Mouse (Mus musculus) kidney, adult 2 months (tissue): Measurements from ENCODE around the gene Swap70. TPM values are rescaled to one million over a fixed set of nuclear protein-coding genes. Genes with fewer than 3 reads are reported as not detected.

Experiments
- DNase-seq: peaks from one replicate; pipeline ENCODE4 v3.0.0; 2021
- H3K27ac ChIP-seq: fragments of 200-500 bp; 2 replicates; pipeline ENCODE4 v1.5.1; 2012; ENCODE audit warnings: low read depth, low read length, control low read depth, inconsistent platforms; ENCODE audit not compliant: insufficient read depth
- H3K27me3 ChIP-seq: fragments of 200-500 bp; replicated peaks from 2 replicates; pipeline ENCODE4 v1.6.1; 2012; ENCODE audit warnings: mild to moderate bottlenecking, moderate library complexity, low read length, inconsistent platforms; ENCODE audit not compliant: control insufficient read depth, insufficient read depth
- H3K36me3 ChIP-seq: fragments of 200-500 bp; 2 replicates; pipeline ENCODE4 v1.6.1; 2012; ENCODE audit warnings: mild to moderate bottlenecking, moderate library complexity, low read length, inconsistent platforms; ENCODE audit not compliant: control insufficient read depth, insufficient read depth
- H3K4me1 ChIP-seq: fragments of 200-500 bp; 2 replicates; pipeline ENCODE4 v1.6.1; 2011; ENCODE audit warnings: low read length; ENCODE audit not compliant: control insufficient read depth, insufficient read depth
- H3K4me3 ChIP-seq: fragments of 200-500 bp; 2 replicates; pipeline ENCODE4 v1.5.1; 2011; ENCODE audit warnings: mild to moderate bottlenecking, low read depth, low read length, control low read depth; ENCODE audit not compliant: insufficient read depth
- CTCF ChIP-seq: fragments of 200-500 bp; conservative IDR thresholded peaks from 2 replicates; pipeline ENCODE4 v1.5.1; 2011; ENCODE audit warnings: low read depth, mild to moderate bottlenecking, control low read depth, low read length, moderate library complexity, mixed read lengths; ENCODE audit not compliant: insufficient read depth, insufficient read length
- POLR2A ChIP-seq: fragments of 200-500 bp; IDR thresholded peaks from one replicate; pipeline ENCODE4 v1.6.1; 2011; ENCODE audit warnings: low read depth, low read length, control low read depth
- WGBS: fragments of 180-500 bp; shearing (Covaris S2); methylation state at CpG from one replicate; pipeline ENCODE4 v1.1.7; 2018; 5-methylcytosine and 5-hydroxymethylcytosine counted together
- polyA plus RNA-seq: library from polyadenylated mRNA; depleted of rRNA; stranded (reverse); fragments of >200 nt; gene quantifications from 2 replicates; pipeline ENCODE4 v1.2.3, GENCODE M21; 2012; rRNA removed

The Swap70 gene
- 10.0 and 12.5 TPM in 2 replicates for polyA plus RNA-seq

DNA sequence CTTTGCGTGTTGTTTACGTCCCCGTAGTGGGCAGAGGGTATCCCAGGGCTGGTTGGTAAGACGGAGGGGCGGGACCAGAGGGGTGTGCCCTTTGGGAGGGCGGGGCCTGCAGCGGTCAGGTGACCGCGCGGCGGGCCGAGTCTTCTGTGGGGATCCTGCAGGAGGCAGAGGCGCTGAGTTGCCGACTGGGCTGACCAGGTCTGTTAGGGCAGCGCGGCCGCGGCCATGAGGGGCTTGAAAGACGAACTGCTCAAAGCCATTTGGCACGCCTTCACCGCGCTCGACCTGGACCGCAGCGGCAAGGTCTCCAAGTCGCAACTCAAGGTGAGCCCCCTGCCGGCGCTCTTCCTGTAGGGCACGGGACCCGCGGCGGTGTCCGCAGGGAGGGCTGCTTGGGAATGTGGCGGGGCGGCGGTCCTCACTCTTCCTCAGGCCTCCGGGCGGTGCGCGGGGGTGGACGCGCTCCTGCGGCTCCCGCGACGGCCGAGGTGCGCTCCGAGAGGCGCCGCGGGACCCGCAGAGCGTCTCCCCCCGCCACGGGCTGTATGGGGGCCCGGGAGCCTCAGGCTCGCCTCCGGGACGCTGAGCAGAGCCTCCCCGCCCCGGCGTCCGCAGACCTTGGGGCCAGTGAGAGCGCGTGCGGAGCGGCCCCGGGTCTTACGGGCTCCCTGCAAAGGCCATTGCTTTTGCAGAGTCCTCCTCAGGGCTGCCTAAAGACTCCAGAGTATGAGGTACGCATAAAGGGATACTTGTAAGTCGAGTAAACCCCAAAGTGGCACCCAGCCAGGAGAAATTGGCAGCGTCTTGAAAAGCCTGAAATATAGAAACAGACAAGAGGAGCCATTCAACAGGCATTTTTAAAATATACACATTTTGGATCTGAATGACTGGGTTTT lies at the start of gene Swap70:
Swap70 (plus strand) TSS at position 126 of the 896 bp plus-strand sequence.
- Histone ChIP-seq H3K4me1 (peaks cover 2% of the 10 kb centered on the region; the same call in 1 of the 2 replicates), H3K27ac (peak within 1 kb of the TSS; percentile 78), H3K27me3 (no peaks in the 10 kb centered on the region), H3K4me3 (peak within 1 kb of the TSS; percentile 67), H3K36me3 (no peaks in the 10 kb centered on the region)
- under 1% methylated on average over 73 of the region's 73 CpGs for WGBS
- peak; percentile 94 for DNase-seq
- TF ChIP-seq CTCF (peak; percentile 34), POLR2A (peak; percentile 98)

DNA sequence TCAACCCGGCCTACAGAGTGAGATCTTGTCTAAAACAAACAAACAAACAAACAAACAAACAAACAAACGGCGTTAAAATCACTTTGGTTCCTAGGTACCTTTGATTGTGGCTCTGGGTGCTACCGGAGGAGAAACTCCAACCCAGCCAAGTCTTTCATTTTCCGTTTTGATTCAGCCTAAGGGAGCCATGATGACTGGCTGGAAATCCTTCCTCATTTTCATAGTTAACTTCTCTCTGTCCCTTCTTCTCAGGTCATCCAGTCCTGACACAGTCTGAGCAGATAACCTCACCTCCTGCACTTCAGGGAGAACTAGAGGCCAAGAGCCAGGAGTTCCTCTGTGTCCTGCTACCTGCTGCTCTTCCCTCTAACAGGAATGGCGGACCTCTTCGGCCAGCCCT lies 42.3 kb upstream of the Swap70 start:
- no peak overlapping the region for H3K4me3 ChIP-seq
- H3K27ac ChIP-seq = no peak overlapping the region
- H3K27me3 ChIP-seq = no peaks in the 10 kb centered on the region
- 86% methylated on average over 7 of the region's 7 CpGs for WGBS
- no peaks in the 10 kb centered on the region for H3K36me3 ChIP-seq
- no peaks in the 10 kb centered on the region for H3K4me1 ChIP-seq
- DNase-seq = no peak
- TF ChIP-seq CTCF (no peak), POLR2A (no peak)

DNA sequence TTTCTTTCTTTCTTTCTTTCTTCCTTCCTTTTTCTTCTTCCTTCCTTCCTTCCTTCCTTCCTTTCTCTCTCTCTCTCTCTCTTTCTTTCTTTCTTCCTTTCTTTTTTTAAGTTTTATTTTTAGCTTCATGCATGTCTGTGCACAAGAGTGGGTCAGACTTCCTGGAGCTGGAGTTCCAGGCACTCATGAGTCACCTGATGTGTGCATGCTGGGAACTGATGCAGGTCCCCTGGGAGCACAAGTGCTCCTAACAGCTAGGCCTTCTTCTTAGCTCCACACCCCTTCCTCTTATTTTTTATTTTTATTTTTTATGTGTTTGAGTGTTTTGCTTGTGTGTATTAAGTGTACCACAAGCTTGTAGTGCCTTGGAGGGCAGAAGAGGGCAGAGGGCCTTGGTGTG lies 40.9 kb upstream of the Swap70 start:
- Histone ChIP-seq H3K27me3 (no peaks in the 10 kb centered on the region), H3K27ac (no peak overlapping the region), H3K4me3 (no peak overlapping the region), H3K36me3 (no peaks in the 10 kb centered on the region), H3K4me1 (no peaks in the 10 kb centered on the region)
- no peak for TF ChIP-seq POLR2A
- no peak for TF ChIP-seq CTCF
- DNase-seq = no peak

DNA sequence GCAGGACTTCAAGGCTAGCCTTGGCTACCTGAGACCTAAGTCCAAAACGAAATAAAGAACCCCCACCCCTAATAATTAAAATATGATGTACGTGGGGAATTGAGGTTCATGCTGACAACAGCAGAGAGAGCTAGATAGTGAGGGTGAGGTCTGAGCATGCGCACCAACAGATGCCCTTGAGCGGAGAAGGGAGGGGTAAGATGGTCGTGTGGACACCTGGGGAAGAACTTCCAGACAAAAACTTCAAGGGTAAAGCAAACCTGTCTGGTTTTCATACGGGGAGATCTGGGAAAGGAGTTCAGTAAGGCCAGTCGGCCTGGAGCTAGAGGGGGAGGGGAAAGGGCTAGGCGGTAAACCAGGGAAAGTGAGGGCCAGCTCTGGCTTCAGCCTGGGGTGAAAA lies 40.1 kb upstream of the Swap70 start:
- 81% methylated on average over 8 of the region's 8 CpGs for WGBS
- TF ChIP-seq CTCF = no peak
- TF ChIP-seq POLR2A = no peak
- no peaks in the 10 kb centered on the region for H3K27me3 ChIP-seq
- H3K4me3 ChIP-seq = no peak overlapping the region
- no peak for DNase-seq
- no peaks in the 10 kb centered on the region for H3K4me1 ChIP-seq
- H3K36me3 ChIP-seq = no peaks in the 10 kb centered on the region
- H3K27ac ChIP-seq = no peak overlapping the region

DNA sequence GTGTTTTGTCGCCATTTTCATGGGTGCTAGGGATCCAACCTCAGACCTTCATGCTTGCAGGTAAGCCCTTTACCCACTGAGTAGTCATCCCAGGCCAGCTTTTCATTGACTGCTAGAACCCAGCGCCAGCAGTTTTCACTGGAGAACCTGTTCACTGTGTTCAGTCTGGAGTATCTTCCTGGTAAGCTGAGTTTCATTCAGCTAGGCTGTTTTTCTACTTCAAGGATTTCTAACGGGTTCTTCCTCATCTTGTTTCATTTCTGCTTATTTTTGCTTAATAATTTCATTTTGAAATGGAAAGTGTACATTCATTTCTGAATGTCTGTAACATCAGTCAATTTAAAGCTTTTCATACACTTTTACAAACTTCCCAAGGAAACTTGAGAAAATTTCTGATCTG lies 36.9 kb upstream of the Swap70 start:
- H3K36me3 ChIP-seq = no peaks in the 10 kb centered on the region
- H3K27ac ChIP-seq = no peak overlapping the region
- no peak for DNase-seq
- no peak for TF ChIP-seq CTCF
- no peak for TF ChIP-seq POLR2A
- 88% methylated on average over 3 of the region's 3 CpGs for WGBS
- H3K4me1 ChIP-seq = peaks cover 3% of the 10 kb centered on the region; the same call in 1 of the 2 replicates
- H3K4me3 ChIP-seq = no peak overlapping the region
- no peaks in the 10 kb centered on the region for H3K27me3 ChIP-seq

DNA sequence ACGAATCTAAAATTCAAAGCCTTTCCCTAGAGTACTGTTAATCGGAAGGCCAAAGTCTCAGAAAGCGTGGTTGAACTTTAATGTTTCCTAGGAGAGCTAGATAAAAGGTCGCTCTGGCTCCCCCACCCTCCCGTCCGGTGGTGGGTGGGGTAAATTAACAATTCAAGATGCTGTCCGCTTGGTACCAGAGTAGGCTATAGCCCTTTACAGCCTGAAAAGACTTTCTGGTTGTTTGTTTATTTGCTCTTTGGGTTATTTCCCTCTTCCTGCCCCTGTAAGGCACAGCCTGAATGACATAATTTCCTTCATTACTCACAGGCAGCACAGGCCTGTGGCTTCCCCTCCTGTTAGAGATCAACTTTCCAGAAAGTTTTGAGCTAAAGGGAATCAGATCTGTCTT lies 31.6 kb upstream of the Swap70 start:
- no peaks in the 10 kb centered on the region for H3K27me3 ChIP-seq
- H3K36me3 ChIP-seq = no peaks in the 10 kb centered on the region
- H3K27ac ChIP-seq = peak overlapping the region; percentile 97
- 21% methylated on average over 7 of the region's 7 CpGs for WGBS
- TF ChIP-seq POLR2A = no peak
- no peak for TF ChIP-seq CTCF
- H3K4me3 ChIP-seq = no peak overlapping the region
- DNase-seq = peak; percentile 88
- peaks cover 9% of the 10 kb centered on the region for H3K4me1 ChIP-seq

DNA sequence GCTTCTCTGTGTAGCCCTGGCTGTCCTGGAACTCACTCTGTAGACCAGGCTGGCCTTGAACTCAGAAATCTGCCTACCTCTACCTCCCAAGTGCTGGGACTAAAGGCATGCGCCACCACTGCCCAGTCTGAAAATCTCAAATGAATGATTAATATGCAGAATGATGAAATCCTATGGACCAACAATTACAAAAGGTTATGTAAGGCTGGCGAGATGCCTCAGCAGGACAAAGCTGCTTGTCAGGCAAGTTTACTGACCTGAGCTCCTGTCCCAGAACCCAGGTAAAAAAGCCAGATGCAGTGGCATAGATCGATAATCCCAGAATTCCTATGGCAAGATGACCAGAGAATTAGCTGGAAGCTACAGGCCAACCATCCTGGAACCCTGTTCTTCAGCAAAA lies 28.3 kb upstream of the Swap70 start:
- peak; percentile 20 for DNase-seq
- Histone ChIP-seq H3K27me3 (no peaks in the 10 kb centered on the region), H3K4me1 (peaks cover 9% of the 10 kb centered on the region), H3K4me3 (no peak overlapping the region), H3K36me3 (no peaks in the 10 kb centered on the region), H3K27ac (no peak overlapping the region)
- TF ChIP-seq CTCF = no peak
- no peak for TF ChIP-seq POLR2A
- WGBS = 81% methylated on average over 3 of the region's 3 CpGs

DNA sequence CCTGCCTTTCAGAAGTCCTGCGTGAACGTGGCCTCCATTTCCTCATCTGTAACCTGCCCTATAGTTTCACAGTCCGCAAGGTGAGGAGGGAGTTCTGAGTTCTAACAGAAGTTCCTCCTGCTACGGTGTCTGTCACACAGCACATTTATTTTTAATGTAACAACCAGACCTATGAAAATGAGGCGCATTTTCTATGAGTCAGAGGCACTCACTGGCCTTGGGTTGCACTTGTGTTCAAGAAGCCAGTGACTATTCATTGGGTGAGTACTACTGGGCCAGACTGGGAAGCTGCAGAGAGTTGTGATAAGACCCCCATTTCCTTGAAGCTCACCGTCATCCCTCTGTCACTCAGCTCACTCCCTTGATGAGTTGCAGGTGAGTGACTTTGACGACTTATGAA lies 24.3 kb upstream of the Swap70 start:
- Histone ChIP-seq H3K27ac (no peak overlapping the region), H3K27me3 (no peaks in the 10 kb centered on the region), H3K4me3 (no peak overlapping the region), H3K36me3 (no peaks in the 10 kb centered on the region), H3K4me1 (no peaks in the 10 kb centered on the region)
- no peak for DNase-seq
- 89% methylated on average over 7 of the region's 7 CpGs for WGBS
- TF ChIP-seq CTCF (no peak), POLR2A (no peak)
